Mouse (Mus musculus) layer of hippocampus, postnatal 36 days (tissue): ENCODE measurements around the gene Gnb3. TPM values are rescaled to one million over a fixed set of nuclear protein-coding genes. Genes with fewer than 3 reads are reported as not detected.
"Not testable (repeated sequence)": the region's sequence is repeated elsewhere in the genome, so short reads cannot be mapped to it uniquely, and the experiment has no call there.

ENCODE experiments used
- DNase-seq, 2 experiments: peaks; one replicate each; pipeline ENCODE4 v3.0.0; 2022
- total RNA-seq, 2 experiments: library from RNA; stranded (reverse); gene quantifications; 2 replicates each; pipeline ENCODE4 v1.2.3; 2021

The Gnb3 gene
- total RNA-seq, 2 experiments from 2014 or later: 0.17 TPM; not detected in 1

GRCm38 (mm10) chr6:124802400-124802799 lies 37.7 kb downstream of the Gnb3 start:
- DNase-seq: not testable (repeated sequence)

GRCm38 (mm10) chr6:124796200-124796599 lies 43.9 kb downstream of the Gnb3 start:
- no peak for DNase-seq

GRCm38 (mm10) chr6:124795781-124796180 lies 44.3 kb downstream of the Gnb3 start:
- DNase-seq: no peak

- no peak for DNase-seq
Observed at GRCm38 (mm10) chr6:124791911-124792310, 48.2 kb downstream of the Gnb3 start.

GRCm38 (mm10) chr6:124790121-124790520 lies 50.0 kb downstream of the Gnb3 start:
- DNase-seq: no peak

- no peak for DNase-seq
Observed at GRCm38 (mm10) chr6:124789519-124789918, 50.6 kb downstream of the Gnb3 start.

GRCm38 (mm10) chr6:124787722-124788121 lies 52.4 kb downstream of the Gnb3 start:
- DNase-seq: no peak

GRCm38 (mm10) chr6:124786756-124787420 lies 53.2 kb downstream of the Gnb3 start:
- DNase-seq: no peak

Other genes starting within 250 kb of the Gnb3 start
- under 1 TPM; 0.15 to 0.35 TPM for gene C1s2, start 204.2 kb downstream of the Gnb3 start, total RNA-seq
- gene Lpcat3, start 177.2 kb downstream of the Gnb3 start, total RNA-seq: 10 to 100 TPM; 27.1 to 33.5 TPM
- 10 to 100 TPM; 54.3 to 64.9 TPM for gene Emg1, start 128.1 kb downstream of the Gnb3 start, total RNA-seq
- 100 to 1,000 TPM; 114 to 129 TPM for gene Phb2, start 127.9 kb downstream of the Gnb3 start, total RNA-seq
- gene Ptpn6, start 101.6 kb downstream of the Gnb3 start, total RNA-seq: 1 to 10 TPM; 2.9 to 3.0 TPM
- 100 to 1,000 TPM; 337 to 366 TPM for gene Grcc10, start 98.9 kb downstream of the Gnb3 start, total RNA-seq
- not detected for gene Gm45234, start 84.3 kb downstream of the Gnb3 start, total RNA-seq
- gene Atn1, start 83.8 kb downstream of the Gnb3 start, total RNA-seq: 100 to 1,000 TPM; 139 to 170 TPM
- 1,000 to 10,000 TPM in 1 of 2 experiments, 100 to 1,000 TPM in 1; 956 to 1,045 TPM for gene Eno2, start 70.6 kb downstream of the Gnb3 start, total RNA-seq
- gene Lrrc23, start 60.5 kb downstream of the Gnb3 start, total RNA-seq: 1 to 10 TPM in 1 of 2 experiments, under 1 TPM in 1; 1.00 to 3.5 TPM
- 1 to 10 TPM; 2.9 to 3.1 TPM for gene Spsb2, start 31.6 kb downstream of the Gnb3 start, total RNA-seq
- gene Tpi1, start 26.0 kb downstream of the Gnb3 start, total RNA-seq: 100 to 1,000 TPM; 731 to 778 TPM
- gene Usp5, start 10.8 kb downstream of the Gnb3 start, total RNA-seq: 100 to 1,000 TPM; 174 to 188 TPM
- gene Cdca3, start 10.7 kb downstream of the Gnb3 start, total RNA-seq: 1 to 10 TPM in 1 of 2 experiments, under 1 TPM in 1; 0.38 to 1.2 TPM
- 10 to 100 TPM; 30.4 to 37.1 TPM for gene P3h3, start 17.5 kb upstream of the Gnb3 start, total RNA-seq
- 100 to 1,000 TPM; 180 to 187 TPM for gene Gpr162, start 23.7 kb upstream of the Gnb3 start, total RNA-seq
- gene Cd4, start 47.9 kb upstream of the Gnb3 start, total RNA-seq: under 1 TPM in 1 of 2 experiments, not detected in 1; 0.23 TPM
- 1 to 10 TPM; 2.1 to 2.3 TPM for gene Lag3, start 71.4 kb upstream of the Gnb3 start, total RNA-seq
- 1,000 to 10,000 TPM; 1,023 to 1,087 TPM for gene Ptms, start 79.8 kb upstream of the Gnb3 start, total RNA-seq
- gene Mlf2, start 91.1 kb upstream of the Gnb3 start, total RNA-seq: 100 to 1,000 TPM; 630 to 652 TPM
- 100 to 1,000 TPM; 149 TPM for gene Cops7a, start 125.3 kb upstream of the Gnb3 start, total RNA-seq
- gene Pianp, start 156.4 kb upstream of the Gnb3 start, total RNA-seq: 100 to 1,000 TPM; 163 to 173 TPM
- gene Zfp384, start 168.9 kb upstream of the Gnb3 start, total RNA-seq: 10 to 100 TPM; 43.9 to 48.9 TPM
- 10 to 100 TPM; 56.9 to 65.7 TPM for gene Ing4, start 199.5 kb upstream of the Gnb3 start, total RNA-seq
- 10 to 100 TPM; 13.4 to 17.8 TPM for gene Acrbp, start 209.4 kb upstream of the Gnb3 start, total RNA-seq
- gene Lpar5, start 227.6 kb upstream of the Gnb3 start, total RNA-seq: under 1 TPM; 0.53 to 0.75 TPM